Mouse (Mus musculus) cerebellum, postnatal 25 days (tissue): ENCODE results near the gene Acrbp.

Source experiments
- DNase-seq, 2 experiments: peaks; one replicate each; pipeline ENCODE4 v3.0.0; 2021; ENCODE audit warnings: mixed read lengths in 2 of 2

Gene Acrbp

DNA sequence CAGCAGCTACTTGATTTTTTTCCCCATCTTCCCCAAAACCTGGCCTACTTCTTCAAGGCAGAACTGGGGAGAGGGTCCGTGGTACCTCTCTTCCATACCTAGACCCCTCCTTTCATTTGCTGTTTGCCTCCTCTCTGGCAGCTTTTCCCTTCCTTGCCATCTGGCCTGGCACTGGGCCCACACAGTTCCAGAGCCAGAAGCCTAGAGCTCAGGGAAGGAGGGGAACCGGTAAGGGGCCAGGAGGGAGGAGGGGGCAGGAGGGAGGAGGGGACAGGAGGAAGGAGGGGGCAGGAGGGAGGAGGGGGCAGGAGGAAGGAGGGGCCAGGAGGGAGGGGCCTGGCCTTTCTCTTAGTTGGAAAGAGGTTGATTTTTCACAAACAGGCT is 22.4 kb downstream of the Acrbp start:
- DNase-seq, result peak; percentile 94 to 97

DNA sequence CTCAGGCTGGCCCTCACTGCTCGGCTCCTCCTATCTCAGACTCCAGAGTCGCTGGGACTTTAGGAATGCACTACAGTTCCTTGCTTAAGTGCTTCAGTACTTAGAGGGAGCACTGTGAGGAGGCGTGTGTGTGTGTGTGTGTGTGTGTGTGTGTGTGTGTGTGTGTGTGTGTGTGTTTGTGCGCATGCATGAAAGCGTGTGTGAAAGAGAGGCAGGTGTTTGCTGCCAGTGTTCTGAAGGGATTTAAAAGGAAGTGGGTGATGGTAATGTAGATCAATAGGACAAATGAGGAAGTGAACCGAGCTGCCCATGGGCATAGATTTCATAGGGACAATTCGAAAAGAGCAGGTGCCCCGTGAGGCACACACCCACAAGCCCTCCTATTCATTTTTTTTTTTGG is 24.3 kb downstream of the Acrbp start:
- no peak for DNase-seq

DNA sequence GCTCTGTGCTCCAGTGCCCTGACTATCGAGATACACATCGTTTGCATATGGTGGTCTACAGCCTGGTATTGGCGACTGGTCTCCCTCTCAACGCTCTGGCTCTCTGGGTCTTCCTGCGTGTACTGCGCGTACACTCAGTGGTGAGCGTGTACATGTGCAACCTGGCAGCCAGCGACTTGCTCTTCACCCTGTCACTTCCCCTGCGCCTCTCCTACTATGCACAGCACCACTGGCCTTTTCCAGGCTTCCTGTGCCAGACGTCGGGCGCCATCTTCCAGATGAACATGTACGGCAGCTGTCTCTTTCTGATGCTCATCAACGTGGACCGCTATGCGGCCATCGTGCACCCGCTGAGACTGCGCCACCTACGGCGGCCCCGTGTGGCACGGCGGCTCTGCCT is 31.9 kb downstream of the Acrbp start:
- DNase-seq, result no peak

DNA sequence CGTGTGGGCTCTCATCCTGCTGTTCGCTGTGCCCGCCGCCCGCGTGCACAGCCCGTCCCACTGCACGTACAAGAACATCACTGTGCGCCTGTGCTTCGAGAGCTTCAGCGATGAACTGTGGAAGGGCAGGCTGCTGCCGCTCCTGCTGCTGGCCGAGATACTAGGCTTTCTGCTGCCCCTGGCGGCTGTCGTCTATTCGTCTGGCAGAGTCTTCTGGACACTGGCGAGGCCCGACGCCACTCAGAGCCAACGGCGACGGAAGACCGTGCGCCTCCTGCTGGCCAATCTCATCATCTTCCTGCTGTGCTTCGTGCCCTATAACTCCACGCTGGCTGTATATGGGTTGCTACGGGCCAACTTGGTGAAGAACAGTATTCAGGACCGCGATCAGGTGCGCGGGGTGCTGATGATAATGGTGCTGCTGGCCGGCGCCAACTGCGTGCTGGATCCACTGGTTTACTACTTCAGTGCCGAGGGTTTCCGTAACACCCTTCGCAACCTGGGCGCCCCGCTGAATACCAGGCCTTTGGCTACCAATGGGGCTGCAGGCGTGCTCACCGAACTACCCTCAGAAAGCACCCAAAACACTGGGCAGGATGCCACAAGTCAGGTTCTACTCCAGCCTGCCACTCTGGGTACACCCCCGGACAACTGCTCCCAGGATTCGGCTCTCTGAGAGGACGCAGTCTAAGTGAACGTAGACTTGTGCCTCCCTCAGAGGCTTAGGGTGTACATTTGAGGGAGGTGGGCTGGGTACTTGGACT is 32.5 kb downstream of the Acrbp start:
- peak; percentile 85 to 92 for DNase-seq

DNA sequence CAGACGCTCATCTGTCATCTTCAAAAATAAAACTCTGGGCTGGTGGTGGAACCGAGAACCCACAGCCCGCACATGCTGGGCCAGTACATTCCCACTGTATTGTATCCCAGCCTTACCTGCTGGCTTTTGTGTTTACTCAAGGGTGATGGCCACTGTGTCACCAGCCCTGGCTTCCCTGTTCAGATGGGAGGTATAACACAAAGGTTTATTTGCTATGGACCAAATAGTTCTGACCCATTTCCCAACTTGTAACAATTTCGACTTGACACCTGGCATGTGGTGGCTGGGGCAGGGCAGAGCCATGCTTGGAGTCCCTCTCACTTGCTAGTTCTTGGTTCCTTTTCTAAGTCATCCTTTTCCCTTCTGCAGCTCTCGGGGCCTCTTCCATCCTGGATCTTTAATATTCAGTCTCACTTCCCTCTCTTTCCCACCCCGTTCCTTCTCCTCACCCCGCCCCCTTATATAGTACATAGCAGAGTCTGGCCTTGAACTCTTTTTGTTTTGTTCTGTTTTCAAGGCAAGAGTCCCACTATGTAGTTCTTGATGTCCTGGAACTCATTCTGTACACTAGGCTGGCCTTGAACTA is 33.4 kb downstream of the Acrbp start:
- no peak for DNase-seq

DNA sequence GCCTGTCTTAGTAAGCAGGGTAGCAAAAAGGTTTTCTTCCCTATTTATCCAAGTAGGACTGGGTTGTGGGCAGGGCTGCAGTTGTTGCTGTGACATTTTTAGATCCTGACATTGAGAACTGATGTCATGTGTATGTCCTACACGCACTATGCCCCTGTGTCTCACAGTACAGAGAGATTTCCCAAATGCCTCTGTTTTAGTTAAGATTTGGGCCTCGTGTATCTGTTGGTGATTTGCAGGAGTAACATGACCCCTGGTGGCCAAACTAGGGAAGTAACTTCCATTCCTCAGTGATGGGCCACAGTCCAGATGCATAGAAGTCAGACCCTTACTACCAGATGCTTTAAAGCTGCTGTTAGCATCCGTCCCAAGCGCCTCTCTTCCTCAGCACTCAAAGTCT is 34.9 kb downstream of the Acrbp start:
- peak; percentile 65 to 77 for DNase-seq

DNA sequence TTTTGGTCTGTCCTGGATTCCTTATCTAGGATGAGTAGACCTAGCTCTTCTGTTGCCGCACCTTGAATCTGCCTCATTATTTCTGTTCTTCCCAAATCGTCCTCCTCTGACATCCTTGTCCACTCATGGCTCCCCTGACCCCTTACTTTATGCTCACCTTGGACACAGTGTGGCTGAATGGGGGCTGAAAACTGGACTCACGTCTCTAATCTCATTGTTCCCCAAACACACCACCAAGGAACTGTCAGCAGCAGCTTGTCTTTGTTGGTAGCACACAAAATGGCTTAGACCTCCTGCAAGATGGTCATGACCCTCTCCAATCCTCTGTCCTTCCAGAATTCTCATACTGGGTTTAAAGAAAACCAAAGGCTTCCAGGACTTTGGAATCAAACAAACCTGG is 38.4 kb downstream of the Acrbp start:
- DNase-seq, result peak in 1 of 2 experiments; percentile 10

DNA sequence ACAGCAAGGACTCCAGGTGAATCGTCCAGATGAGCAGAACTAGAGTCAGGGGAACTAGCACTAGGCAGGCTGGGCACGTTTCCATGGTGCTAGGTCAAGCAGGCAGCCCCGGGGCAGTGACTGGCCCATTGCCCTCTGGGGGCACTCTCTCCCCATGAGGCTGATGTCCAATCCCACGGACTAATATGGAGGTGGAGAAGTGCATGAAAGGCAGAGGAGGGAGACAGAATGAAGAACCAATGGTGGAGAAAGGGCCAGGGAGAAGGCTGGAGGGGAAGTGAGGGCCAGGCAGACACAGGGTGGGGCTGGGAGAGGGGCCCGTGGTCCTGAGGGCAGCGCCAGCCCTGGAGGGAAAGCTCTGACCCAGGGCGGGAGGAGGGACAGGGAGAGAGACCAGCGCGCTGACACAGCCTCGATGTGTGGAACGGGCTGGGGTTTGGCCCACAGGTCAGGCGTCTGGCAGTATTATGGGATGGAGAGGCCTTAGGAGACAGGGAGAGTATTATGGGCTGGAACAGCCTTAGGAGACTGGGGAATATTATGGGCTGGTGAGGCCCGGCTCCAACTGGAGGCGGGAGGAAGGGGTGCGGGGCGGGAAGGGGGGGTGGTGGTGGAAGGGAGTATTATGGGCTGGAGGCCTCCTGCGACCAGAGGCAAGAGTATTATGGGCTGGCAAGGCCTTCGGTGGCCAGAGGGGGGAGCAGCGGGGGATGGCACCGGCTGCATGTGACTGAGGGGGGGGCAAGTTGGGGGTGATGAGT is 39.3 kb downstream of the Acrbp start:
- DNase-seq, result peak; percentile 75 to 88

DNA sequence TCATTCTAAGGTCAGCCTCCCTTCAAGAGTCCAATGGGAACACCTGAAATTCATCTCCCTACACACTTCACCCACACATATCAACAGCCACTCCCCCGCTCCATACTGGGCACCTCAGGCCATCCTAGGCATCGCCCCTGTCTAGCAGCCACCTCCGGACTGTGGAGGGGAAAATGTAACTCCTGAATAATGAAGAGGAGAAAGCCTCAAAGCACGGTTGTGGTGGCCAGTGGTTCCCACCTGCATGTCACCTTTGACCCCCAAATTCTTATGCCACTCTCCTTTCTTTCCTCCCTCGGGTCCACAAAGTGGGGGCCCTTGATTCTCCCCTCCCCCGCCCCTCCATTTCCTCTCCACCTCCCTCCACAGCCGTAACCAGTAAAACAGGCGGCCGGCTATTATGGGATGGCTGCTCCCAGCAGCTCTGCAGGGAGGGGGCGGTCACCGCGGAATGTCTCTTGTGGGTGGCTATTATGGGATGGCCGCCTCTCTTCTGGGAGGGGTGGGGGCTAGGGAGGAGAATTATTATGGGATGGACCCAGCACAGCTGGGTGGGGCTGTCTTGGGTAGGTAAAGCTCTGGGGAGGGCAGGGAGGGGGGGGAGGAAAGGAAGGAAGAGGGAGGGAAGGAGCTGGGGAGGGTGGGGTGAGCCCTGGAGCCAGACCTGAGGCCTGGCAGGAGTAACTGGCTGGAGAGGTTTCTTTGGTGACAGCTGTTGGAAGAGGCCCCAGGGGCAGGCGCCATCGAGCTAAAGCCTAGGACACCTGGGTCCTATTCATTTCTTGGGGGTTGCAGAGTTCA is 40.2 kb downstream of the Acrbp start:
- peak; percentile 79 to 87 for DNase-seq

DNA sequence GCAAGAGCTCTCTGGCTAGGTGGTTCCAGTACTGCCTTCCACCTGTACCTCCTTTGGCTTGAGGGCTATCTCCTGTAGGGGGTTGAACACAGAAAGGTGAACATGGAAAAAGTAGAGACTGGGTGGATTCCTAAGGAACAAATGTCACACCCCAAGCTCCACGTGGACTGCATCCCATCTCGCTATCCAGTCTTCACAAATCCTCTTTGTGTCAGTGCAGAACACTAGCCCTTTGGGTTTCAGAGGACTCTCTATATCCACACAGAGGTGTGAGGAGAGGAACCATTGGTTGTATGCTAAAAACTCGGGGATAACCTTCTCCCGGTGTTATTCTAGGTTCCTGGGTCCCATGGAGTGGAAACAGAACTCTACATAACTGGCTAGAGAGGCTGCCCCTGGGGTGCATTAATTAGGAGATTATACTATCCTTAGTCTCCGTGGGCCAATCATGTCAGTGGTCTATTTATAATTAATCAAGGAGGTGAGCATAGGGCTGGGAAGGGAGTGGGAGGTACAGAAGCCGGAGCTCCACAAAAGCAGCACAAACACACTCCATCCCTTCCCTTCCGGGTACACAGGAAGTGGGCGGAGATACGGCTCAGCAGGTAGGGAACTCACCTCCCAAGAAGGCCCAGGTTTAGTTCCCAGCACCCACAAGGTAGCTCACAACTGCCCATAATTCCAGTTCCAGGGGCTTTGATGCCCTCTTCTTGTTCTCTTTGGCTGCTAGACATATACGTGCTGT is 41.0 kb downstream of the Acrbp start:
- peak in 1 of 2 experiments; percentile 14 for DNase-seq

DNA sequence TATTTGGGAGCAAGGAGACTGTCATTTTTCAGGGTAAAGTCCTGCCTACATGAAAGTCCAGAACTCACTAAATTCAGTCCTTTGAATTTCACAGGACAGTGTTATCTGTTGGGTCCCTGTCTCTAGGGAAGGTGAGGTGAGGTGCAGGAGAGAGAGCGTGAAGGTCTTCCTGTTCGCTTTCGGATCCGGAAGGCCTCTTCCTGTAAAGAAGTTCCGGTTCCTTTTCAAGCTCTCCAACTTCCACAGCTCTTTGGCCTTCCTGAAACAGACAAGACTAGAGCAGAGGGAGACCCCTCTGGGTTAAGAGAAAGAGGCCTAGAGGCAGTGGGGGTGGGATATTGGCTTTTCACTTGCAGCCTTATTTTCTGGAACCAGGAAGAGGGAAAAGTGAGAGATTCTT is 42.9 kb downstream of the Acrbp start:
- no peak for DNase-seq

DNA sequence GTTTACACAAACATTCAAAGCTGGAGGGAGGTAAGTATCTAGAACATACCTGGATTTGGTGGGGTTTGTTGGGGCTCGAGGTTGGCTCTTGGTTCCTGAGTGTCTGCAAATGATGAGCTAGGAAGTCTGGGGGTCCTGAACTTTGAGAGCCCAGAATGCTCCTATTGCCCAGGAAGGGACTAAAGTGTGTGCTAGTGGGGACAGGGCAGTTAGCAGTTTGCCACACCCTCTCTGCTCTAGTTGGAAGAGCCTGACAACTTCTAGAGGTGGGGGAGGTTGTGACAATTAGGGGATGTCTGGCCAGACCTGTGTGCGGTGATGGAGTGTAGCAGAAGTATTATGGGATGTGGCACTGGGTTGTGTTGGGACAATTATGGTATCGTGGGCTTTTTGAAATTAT is 45.4 kb downstream of the Acrbp start:
- DNase-seq, result no peak

DNA sequence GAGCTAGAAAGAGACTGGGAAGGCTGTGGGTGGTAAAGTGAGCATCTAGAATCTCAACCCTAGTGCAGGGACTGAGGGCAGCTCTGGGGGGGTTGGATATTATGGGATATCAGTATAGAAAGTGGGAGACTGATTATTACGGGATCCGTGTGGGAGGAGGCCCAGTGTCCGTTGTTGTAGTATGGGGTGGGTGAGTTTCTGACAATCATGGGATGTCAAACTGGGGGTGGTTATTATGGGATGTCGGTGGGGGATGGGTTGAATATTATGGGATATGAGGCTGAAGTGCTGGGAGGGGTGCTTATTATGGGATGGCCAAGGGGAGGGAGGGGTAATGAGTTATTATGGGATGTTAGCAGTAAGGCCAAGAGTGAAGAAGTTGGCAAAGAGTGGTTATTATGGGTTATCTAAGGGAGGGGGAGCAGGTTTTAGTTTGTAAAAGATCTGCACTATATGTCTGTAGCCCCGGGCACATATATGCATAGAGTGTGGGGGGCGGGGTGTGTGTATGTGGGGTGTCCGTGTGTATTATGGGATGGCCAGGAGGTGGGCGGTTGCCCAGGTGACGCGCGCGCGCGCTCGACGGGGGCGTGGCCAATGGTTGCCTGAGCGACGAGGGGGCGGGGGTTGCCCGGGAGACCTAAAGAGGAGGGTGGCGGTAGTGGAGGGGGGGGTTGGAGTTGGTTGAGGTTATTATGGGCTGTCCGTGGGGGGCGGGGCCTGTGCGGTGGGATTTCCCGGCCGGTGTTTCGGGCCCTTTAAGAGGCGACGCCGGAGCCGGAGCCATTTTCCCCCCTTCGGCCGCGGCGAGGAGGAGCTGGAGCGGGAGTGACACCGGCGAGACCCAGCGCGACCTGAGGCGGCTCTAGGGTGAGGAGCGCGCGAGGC is 46.1 kb downstream of the Acrbp start, which contains the start of gene Chd4:
TSS of gene Chd4 (plus strand) at position 591 of the 888 bp plus-strand sequence.
- peak; percentile 97 to 100 for DNase-seq

DNA sequence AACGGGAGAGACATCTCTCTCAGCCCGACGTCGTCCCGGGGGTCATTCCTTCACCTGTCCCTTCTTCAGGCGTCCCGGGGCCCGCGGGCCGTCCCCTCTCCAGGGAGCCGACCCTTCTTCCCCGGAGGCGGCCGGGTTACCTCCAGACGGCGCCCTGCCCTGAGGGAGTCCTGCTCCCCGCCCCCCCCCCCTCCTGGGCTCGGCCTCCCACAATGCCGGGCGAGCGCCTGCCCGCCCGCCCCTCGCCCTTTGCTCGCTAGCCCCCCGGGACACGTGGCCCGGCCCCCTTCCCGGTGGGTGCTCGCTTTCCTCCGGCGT is 46.7 kb downstream of the Acrbp start:
- DNase-seq, result no peak

DNA sequence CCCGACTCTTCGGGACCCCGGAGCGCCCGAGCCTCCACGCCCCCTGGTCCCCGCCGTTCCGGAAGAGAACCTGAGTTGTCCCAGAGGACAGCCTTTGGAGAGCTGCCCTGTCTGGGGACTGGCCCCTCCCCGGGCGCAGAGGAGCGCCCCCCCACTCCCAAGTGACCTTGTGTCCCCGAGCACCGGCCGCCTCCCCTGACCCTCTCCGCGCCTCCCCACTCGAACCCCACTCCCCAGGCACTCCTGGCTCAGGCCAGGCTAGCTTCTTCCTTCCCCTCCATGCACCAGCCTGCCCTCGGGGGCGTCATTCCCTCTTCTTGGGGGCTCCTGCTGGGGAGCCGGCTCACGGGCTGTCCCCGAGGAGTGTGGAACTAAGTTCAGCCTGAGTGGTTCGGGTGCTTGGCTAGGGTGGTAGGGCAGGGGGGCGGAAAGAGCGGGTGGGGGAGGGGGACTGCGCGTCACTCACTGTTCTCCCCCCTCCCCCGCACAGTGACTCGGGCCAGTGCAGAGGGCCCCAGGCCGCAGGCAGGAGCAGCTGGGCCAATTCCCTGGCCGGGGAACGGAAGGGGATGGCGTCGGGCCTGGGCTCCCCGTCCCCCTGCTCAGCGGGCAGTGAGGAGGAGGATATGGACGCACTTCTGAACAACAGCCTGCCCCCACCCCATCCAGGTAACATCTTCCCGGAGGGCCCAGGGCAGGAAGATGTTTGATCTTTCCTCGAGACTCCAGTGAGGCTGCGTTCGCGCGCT is 47.3 kb downstream of the Acrbp start:
- peak; percentile 75 to 81 for DNase-seq

DNA sequence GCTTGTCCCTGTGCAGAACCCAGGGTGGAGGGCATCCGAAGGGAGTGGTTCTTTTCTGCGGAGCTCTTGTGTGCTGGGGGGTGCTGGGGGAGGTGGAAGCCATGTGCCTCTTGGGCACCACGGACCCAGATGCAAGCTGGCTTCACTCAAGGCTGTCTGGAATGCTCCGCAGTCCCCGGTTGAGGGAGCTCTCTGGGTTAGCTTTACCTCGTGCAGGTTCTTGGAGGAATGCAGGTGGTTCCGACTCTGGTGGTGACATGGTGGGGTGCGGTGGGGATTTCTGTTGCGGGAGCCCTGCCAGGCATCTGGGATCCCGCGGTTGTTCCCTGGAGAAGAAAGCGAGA is 47.8 kb downstream of the Acrbp start:
- peak in 1 of 2 experiments; percentile 62 for DNase-seq

DNA sequence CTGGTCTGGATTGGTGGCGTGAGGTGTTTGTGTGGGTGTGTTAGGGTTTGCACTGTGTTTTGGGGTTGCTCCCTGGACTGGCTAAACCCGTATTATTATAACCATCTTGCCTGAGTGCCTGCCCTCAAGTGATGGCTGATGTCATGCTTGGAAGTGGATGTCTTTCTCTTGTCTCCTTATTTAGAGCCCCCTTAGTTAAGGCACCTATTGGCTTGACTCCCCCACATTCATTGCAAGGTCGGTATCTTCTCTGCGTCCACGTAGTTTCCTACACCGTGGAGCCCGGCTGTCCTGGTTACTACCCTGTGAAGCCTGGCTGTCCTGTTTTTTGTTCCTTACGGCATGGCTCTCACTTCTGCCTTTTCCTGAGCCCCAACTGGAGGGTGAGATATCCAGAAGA is 48.5 kb downstream of the Acrbp start:
- peak in 1 of 2 experiments; percentile 29 for DNase-seq

DNA sequence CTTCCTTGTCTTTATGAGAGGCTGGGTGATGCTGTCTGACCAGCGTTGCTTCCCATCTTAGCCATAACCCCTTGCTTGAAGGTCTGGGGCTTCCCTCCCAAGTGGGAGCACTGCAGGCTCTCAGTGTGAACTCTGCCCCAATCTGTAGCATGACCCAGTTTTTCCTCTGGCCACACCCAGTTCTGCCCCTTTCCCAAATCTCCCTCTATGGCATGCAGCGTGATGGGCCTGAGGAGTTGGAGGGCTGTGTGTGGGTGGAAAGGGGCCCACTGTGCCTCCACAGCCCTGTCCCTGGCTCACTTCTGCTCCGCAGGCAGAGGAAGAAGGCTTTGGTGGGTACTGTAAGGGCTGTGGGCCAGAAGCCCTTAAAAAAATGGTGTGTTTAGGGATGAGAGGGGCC is 49.0 kb downstream of the Acrbp start:
- DNase-seq, result peak; percentile 49 to 55

DNA sequence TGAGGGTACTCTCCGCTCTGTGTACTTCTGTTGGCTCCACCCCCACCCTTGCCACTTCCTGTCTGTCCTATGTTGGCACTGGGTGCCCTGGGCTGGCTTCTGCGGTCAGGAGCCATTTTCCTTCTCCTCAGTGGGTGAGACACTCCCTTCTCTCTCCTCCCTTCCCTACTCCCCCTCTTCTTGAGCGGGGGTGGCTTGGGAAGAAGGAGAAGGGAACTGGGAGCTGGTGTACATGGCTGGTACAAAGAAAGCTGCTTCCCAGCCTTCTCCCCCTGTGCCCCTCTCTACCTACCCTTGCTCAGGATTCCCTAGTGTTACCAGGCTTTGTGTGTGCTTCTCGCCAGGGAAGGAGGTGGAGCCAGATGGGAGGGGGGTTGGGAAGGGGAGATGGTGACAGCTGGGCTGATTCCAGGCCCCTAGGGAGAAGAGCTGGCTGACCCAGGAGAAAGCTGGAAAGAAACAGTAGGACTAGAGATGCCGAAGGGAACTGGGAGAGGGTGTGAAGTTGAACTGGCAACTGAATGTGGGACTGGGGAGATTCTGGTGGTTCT is 50.0 kb downstream of the Acrbp start:
- DNase-seq, result peak; percentile 52 to 72

DNA sequence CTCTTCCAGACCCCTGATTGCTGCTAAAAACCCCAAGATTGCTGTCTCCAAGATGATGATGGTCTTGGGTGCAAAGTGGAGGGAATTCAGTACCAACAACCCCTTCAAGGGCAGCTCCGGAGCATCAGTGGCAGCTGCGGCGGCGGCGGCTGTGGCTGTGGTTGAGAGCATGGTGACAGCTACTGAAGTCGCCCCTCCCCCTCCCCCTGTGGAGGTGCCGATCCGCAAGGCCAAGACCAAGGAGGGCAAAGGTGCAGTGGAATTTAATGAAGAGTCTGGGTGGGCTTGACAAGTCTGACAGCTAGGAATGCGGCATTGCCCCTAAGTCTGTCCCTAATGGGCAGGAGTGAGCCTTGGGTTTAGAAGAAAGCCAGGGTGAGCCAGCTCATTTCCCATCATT is 52.0 kb downstream of the Acrbp start:
- peak in 1 of 2 experiments; percentile 42 for DNase-seq
